Mouse (Mus musculus): ENCODE results near the gene Zfp768. TPM values are rescaled to one million over a fixed set of nuclear protein-coding genes. Genes with fewer than 3 reads are reported as not detected.
"Not testable (repeated sequence)": the region's sequence is repeated elsewhere in the genome, so short reads cannot be mapped to it uniquely, and the experiment has no call there.

Zfp768 gene
- polyA plus RNA-seq, 2 experiments = 5.5 to 38.4 TPM

- ATAC-seq (ENCODE audit: low FRiP score, low read depth) (no peak), DNase-seq (ENCODE audit: low spot score) (no peak)
- Histone ChIP-seq H3K9ac (ENCODE audit: low read depth, low read length, severe bottlenecking) (no peak overlapping the region), H3K9me3 (ENCODE audit: control insufficient read depth, low read length) (no peaks in the 10 kb centered on the region), H3K27ac (replicated peaks; ENCODE audit: low read depth, low read length) (no peak overlapping the region), H3K27me3 (ENCODE audit: control insufficient read depth, insufficient read depth, low read length) (no peaks in the 10 kb centered on the region), H3K4me1 (ENCODE audit: control insufficient read depth, insufficient read depth, low read length) (peaks cover 4% of the 10 kb centered on the region), H3K4me2 (replicated peaks; ENCODE audit: low read depth, low read length, severe bottlenecking) (no peak overlapping the region), H3K4me3 (replicated peaks; ENCODE audit: low read length) (no peak overlapping the region), H3K36me3 (ENCODE audit: control insufficient read depth, insufficient read depth, low read length) (peaks cover 10% of the 10 kb centered on the region)
- no peak for TF ChIP-seq POLR2A (IDR thresholded peaks at IDR 0.05; ENCODE audit: borderline replicate concordance, extremely low read depth, insufficient read depth, insufficient read length)
- WGBS = 83% methylated on average over 7 of the region's 7 CpGs
These were observed 44.9 kb upstream of the Zfp768 start for GRCm38 (mm10) chr7:127390306-127390705.

- H3K9ac ChIP-seq (ENCODE audit: low read depth, low read length, severe bottlenecking); H3K27ac ChIP-seq (replicated peaks; ENCODE audit: low read depth, low read length); H3K27me3 ChIP-seq (ENCODE audit: control insufficient read depth, insufficient read depth, low read length); H3K4me1 ChIP-seq (ENCODE audit: control insufficient read depth, insufficient read depth, low read length); H3K4me3 ChIP-seq (replicated peaks; ENCODE audit: low read length); H3K9me3 ChIP-seq (ENCODE audit: control insufficient read depth, low read length); DNase-seq (ENCODE audit: low spot score); ATAC-seq (ENCODE audit: low FRiP score, low read depth); H3K4me2 ChIP-seq (replicated peaks; ENCODE audit: low read depth, low read length, severe bottlenecking): not testable (repeated sequence)
- peaks cover 10% of the 10 kb centered on the region for H3K36me3 ChIP-seq (ENCODE audit: control insufficient read depth, insufficient read depth, low read length)
These were observed 42.8 kb upstream of the Zfp768 start for GRCm38 (mm10) chr7:127388201-127388600.

- peak within 1 kb of the TSS; percentile 64 for H3K4me2 ChIP-seq (replicated peaks; ENCODE audit: low read depth, low read length, severe bottlenecking)
- DNase-seq (ENCODE audit: low spot score) = peak; percentile 78
- H3K27ac ChIP-seq (replicated peaks; ENCODE audit: low read depth, low read length) = no peak within 1 kb of the TSS
- peak within 1 kb of the TSS; percentile 64 for H3K9ac ChIP-seq (ENCODE audit: low read depth, low read length, severe bottlenecking)
- H3K27me3 ChIP-seq (ENCODE audit: control insufficient read depth, insufficient read depth, low read length) = no peaks in the 10 kb centered on the region
- WGBS = 16% methylated on average over 30 of the region's 38 CpGs
- ATAC-seq (ENCODE audit: low FRiP score, low read depth) = peak; percentile 94
- no peaks in the 10 kb centered on the region for H3K4me1 ChIP-seq (ENCODE audit: control insufficient read depth, insufficient read depth, low read length)
- peaks cover 9% of the 10 kb centered on the region for H3K36me3 ChIP-seq (ENCODE audit: control insufficient read depth, insufficient read depth, low read length)
- TF ChIP-seq POLR2A (IDR thresholded peaks at IDR 0.05; ENCODE audit: borderline replicate concordance, extremely low read depth, insufficient read depth, insufficient read length) = no peak
- H3K4me3 ChIP-seq (replicated peaks; ENCODE audit: low read length) = peak within 1 kb of the TSS; percentile 53
- H3K9me3 ChIP-seq (ENCODE audit: control insufficient read depth, low read length) = no peaks in the 10 kb centered on the region
These were observed 41.4 kb upstream of the Zfp768 start, which contains the start of gene 9130019O22Rik for GRCm38 (mm10) chr7:127386641-127387392. 9130019O22Rik (minus strand) TSS chr7:127387166.

- not testable (repeated sequence) for H3K27me3 ChIP-seq (ENCODE audit: control insufficient read depth, insufficient read depth, low read length); H3K36me3 ChIP-seq (ENCODE audit: control insufficient read depth, insufficient read depth, low read length); H3K9ac ChIP-seq (ENCODE audit: low read depth, low read length, severe bottlenecking); DNase-seq (ENCODE audit: low spot score); ATAC-seq (ENCODE audit: low FRiP score, low read depth); H3K9me3 ChIP-seq (ENCODE audit: control insufficient read depth, low read length); H3K4me3 ChIP-seq (replicated peaks; ENCODE audit: low read length); H3K27ac ChIP-seq (replicated peaks; ENCODE audit: low read depth, low read length); H3K4me2 ChIP-seq (replicated peaks; ENCODE audit: low read depth, low read length, severe bottlenecking); H3K4me1 ChIP-seq (ENCODE audit: control insufficient read depth, insufficient read depth, low read length)
- 94% methylated on average over 4 of the region's 4 CpGs for WGBS
These were observed 40.2 kb upstream of the Zfp768 start for GRCm38 (mm10) chr7:127385560-127385959.

- no peak for DNase-seq (ENCODE audit: low spot score)
- H3K27ac ChIP-seq (replicated peaks; ENCODE audit: low read depth, low read length) = no peak overlapping the region
- no peaks in the 10 kb centered on the region for H3K9me3 ChIP-seq (ENCODE audit: control insufficient read depth, low read length)
- TF ChIP-seq POLR2A (IDR thresholded peaks at IDR 0.05; ENCODE audit: borderline replicate concordance, extremely low read depth, insufficient read depth, insufficient read length) = no peak
- H3K4me3 ChIP-seq (replicated peaks; ENCODE audit: low read length) = no peak overlapping the region
- WGBS = 73% methylated on average over 6 of the region's 6 CpGs
- no peak overlapping the region for H3K4me2 ChIP-seq (replicated peaks; ENCODE audit: low read depth, low read length, severe bottlenecking)
- H3K9ac ChIP-seq (ENCODE audit: low read depth, low read length, severe bottlenecking) = no peak overlapping the region
- no peaks in the 10 kb centered on the region for H3K36me3 ChIP-seq (ENCODE audit: control insufficient read depth, insufficient read depth, low read length)
- H3K27me3 ChIP-seq (ENCODE audit: control insufficient read depth, insufficient read depth, low read length) = no peaks in the 10 kb centered on the region
- 0 out of 2 replicates have a peak, but pooled peaks cover 3% of the 10 kb centered on the region for H3K4me1 ChIP-seq (ENCODE audit: control insufficient read depth, insufficient read depth, low read length)
- ATAC-seq (ENCODE audit: low FRiP score, low read depth) = no peak
These were observed 33.0 kb upstream of the Zfp768 start for GRCm38 (mm10) chr7:127378310-127378921.
